Mouse (Mus musculus): ENCODE data around the gene Gsg1l2. TPM values are rescaled to one million over a fixed set of nuclear protein-coding genes. Genes with fewer than 3 reads are reported as not detected.

Gene Gsg1l2
- polyA plus RNA-seq, 1 experiment from 2014 or later: 0.26 TPM

GRCm38 (mm10) chr11:67757373-67758167 lies 16.8 kb upstream of the Gsg1l2 start:
- no peaks in the 10 kb centered on the region for H3K36me3 ChIP-seq (ENCODE audit: control insufficient read depth, insufficient read depth, low read length)
- H3K4me3 ChIP-seq (ENCODE audit: low read length): no peak overlapping the region
- H3K4me2 ChIP-seq (ENCODE audit: low read length): no peak overlapping the region
- no peaks in the 10 kb centered on the region for H3K4me1 ChIP-seq (ENCODE audit: control insufficient read depth, insufficient read depth, low read depth, low read length)
- no peak overlapping the region for H3K9ac ChIP-seq (ENCODE audit: low read depth, low read length)
- H3K27ac ChIP-seq (ENCODE audit: low read depth, low read length): no peak overlapping the region
- no peaks in the 10 kb centered on the region for H3K27me3 ChIP-seq (replicated peaks; ENCODE audit: control insufficient read depth, insufficient read depth, low read length)
- H3K9me3 ChIP-seq (ENCODE audit: control insufficient read depth, low read length): no peaks in the 10 kb centered on the region
- no peak for ATAC-seq
- WGBS: 78% methylated on average over 15 of the region's 15 CpGs

- Histone ChIP-seq H3K9ac (ENCODE audit: low read depth, low read length) (no peak within 1 kb of the TSS), H3K27ac (ENCODE audit: low read depth, low read length) (no peak within 1 kb of the TSS), H3K9me3 (ENCODE audit: control insufficient read depth, low read length) (no peaks in the 10 kb centered on the region), H3K36me3 (ENCODE audit: control insufficient read depth, insufficient read depth, low read length) (no peaks in the 10 kb centered on the region), H3K4me3 (ENCODE audit: low read length) (no peak within 1 kb of the TSS), H3K4me1 (ENCODE audit: control insufficient read depth, insufficient read depth, low read depth, low read length) (no peaks in the 10 kb centered on the region), H3K27me3 (replicated peaks; ENCODE audit: control insufficient read depth, insufficient read depth, low read length) (no peaks in the 10 kb centered on the region), H3K4me2 (ENCODE audit: low read length) (no peak within 1 kb of the TSS)
- 83% methylated on average over 14 of the region's 14 CpGs for WGBS
- no peak for ATAC-seq
Observed at GRCm38 (mm10) chr11:67771053-67771452, 3.4 kb upstream of the Gsg1l2 start, which contains the start of gene Glp2r. TSS of gene Glp2r (minus strand) at chr11:67771153.

- no peaks in the 10 kb centered on the region for H3K36me3 ChIP-seq (ENCODE audit: control insufficient read depth, insufficient read depth, low read length)
- ATAC-seq: no peak
- H3K27ac ChIP-seq (ENCODE audit: low read depth, low read length): no peak overlapping the region
- no peak overlapping the region for H3K4me2 ChIP-seq (ENCODE audit: low read length)
- no peaks in the 10 kb centered on the region for H3K9me3 ChIP-seq (ENCODE audit: control insufficient read depth, low read length)
- no peak overlapping the region for H3K9ac ChIP-seq (ENCODE audit: low read depth, low read length)
- H3K4me3 ChIP-seq (ENCODE audit: low read length): no peak overlapping the region
- no peaks in the 10 kb centered on the region for H3K4me1 ChIP-seq (ENCODE audit: control insufficient read depth, insufficient read depth, low read depth, low read length)
- WGBS: 79% methylated on average over 2 of the region's 2 CpGs
- H3K27me3 ChIP-seq (replicated peaks; ENCODE audit: control insufficient read depth, insufficient read depth, low read length): no peaks in the 10 kb centered on the region
Observed at GRCm38 (mm10) chr11:67771691-67772090, 2.7 kb upstream of the Gsg1l2 start.

- Histone ChIP-seq H3K4me3 (ENCODE audit: low read length) (no peak overlapping the region), H3K4me2 (ENCODE audit: low read length) (no peak overlapping the region), H3K9me3 (ENCODE audit: control insufficient read depth, low read length) (no peaks in the 10 kb centered on the region), H3K4me1 (ENCODE audit: control insufficient read depth, insufficient read depth, low read depth, low read length) (no peaks in the 10 kb centered on the region), H3K36me3 (ENCODE audit: control insufficient read depth, insufficient read depth, low read length) (no peaks in the 10 kb centered on the region), H3K9ac (ENCODE audit: low read depth, low read length) (no peak overlapping the region), H3K27ac (ENCODE audit: low read depth, low read length) (no peak overlapping the region), H3K27me3 (replicated peaks; ENCODE audit: control insufficient read depth, insufficient read depth, low read length) (no peaks in the 10 kb centered on the region)
- ATAC-seq: peak; percentile 79
- 29% methylated on average over 8 of the region's 8 CpGs for WGBS
Observed at GRCm38 (mm10) chr11:67772577-67772976, 1.8 kb upstream of the Gsg1l2 start.

- H3K9me3 ChIP-seq (ENCODE audit: control insufficient read depth, low read length): no peaks in the 10 kb centered on the region
- no peaks in the 10 kb centered on the region for H3K36me3 ChIP-seq (ENCODE audit: control insufficient read depth, insufficient read depth, low read length)
- no peak overlapping the region for H3K4me3 ChIP-seq (ENCODE audit: low read length)
- 78% methylated on average over 11 of the region's 11 CpGs for WGBS
- no peak for ATAC-seq
- no peak overlapping the region for H3K4me2 ChIP-seq (ENCODE audit: low read length)
- no peaks in the 10 kb centered on the region for H3K27me3 ChIP-seq (replicated peaks; ENCODE audit: control insufficient read depth, insufficient read depth, low read length)
- no peak overlapping the region for H3K27ac ChIP-seq (ENCODE audit: low read depth, low read length)
- no peak overlapping the region for H3K9ac ChIP-seq (ENCODE audit: low read depth, low read length)
- H3K4me1 ChIP-seq (ENCODE audit: control insufficient read depth, insufficient read depth, low read depth, low read length): no peaks in the 10 kb centered on the region
Observed at GRCm38 (mm10) chr11:67790182-67790581, 15.8 kb downstream of the Gsg1l2 start.

GRCm38 (mm10) chr11:67797931-67798330 lies 23.5 kb downstream of the Gsg1l2 start, which contains the start of gene Dhrs7c:
TSS of gene Dhrs7c (plus strand) at chr11:67798187.
- Histone ChIP-seq H3K4me2 (ENCODE audit: low read length) (no peak within 1 kb of the TSS), H3K9ac (ENCODE audit: low read depth, low read length) (no peak within 1 kb of the TSS), H3K27me3 (replicated peaks; ENCODE audit: control insufficient read depth, insufficient read depth, low read length) (no peaks in the 10 kb centered on the region), H3K4me3 (ENCODE audit: low read length) (no peak within 1 kb of the TSS), H3K9me3 (ENCODE audit: control insufficient read depth, low read length) (no peaks in the 10 kb centered on the region), H3K27ac (ENCODE audit: low read depth, low read length) (no peak within 1 kb of the TSS), H3K4me1 (ENCODE audit: control insufficient read depth, insufficient read depth, low read depth, low read length) (no peaks in the 10 kb centered on the region), H3K36me3 (ENCODE audit: control insufficient read depth, insufficient read depth, low read length) (no peaks in the 10 kb centered on the region)
- ATAC-seq: no peak
- 74% methylated on average over 7 of the region's 7 CpGs for WGBS

- no peaks in the 10 kb centered on the region for H3K36me3 ChIP-seq (ENCODE audit: control insufficient read depth, insufficient read depth, low read length)
- no peaks in the 10 kb centered on the region for H3K4me1 ChIP-seq (ENCODE audit: control insufficient read depth, insufficient read depth, low read depth, low read length)
- no peak overlapping the region for H3K27ac ChIP-seq (ENCODE audit: low read depth, low read length)
- H3K4me2 ChIP-seq (ENCODE audit: low read length): no peak overlapping the region
- no peak overlapping the region for H3K9ac ChIP-seq (ENCODE audit: low read depth, low read length)
- H3K4me3 ChIP-seq (ENCODE audit: low read length): no peak overlapping the region
- H3K9me3 ChIP-seq (ENCODE audit: control insufficient read depth, low read length): no peaks in the 10 kb centered on the region
- H3K27me3 ChIP-seq (replicated peaks; ENCODE audit: control insufficient read depth, insufficient read depth, low read length): no peaks in the 10 kb centered on the region
- ATAC-seq: no peak
Observed at GRCm38 (mm10) chr11:67800130-67800723, 25.8 kb downstream of the Gsg1l2 start.

- H3K4me3 ChIP-seq (ENCODE audit: low read length): no peak overlapping the region
- no peaks in the 10 kb centered on the region for H3K9me3 ChIP-seq (ENCODE audit: control insufficient read depth, low read length)
- no peak overlapping the region for H3K27ac ChIP-seq (ENCODE audit: low read depth, low read length)
- H3K4me2 ChIP-seq (ENCODE audit: low read length): no peak overlapping the region
- ATAC-seq: no peak
- H3K27me3 ChIP-seq (replicated peaks; ENCODE audit: control insufficient read depth, insufficient read depth, low read length): no peaks in the 10 kb centered on the region
- 86% methylated on average over 8 of the region's 8 CpGs for WGBS
- H3K9ac ChIP-seq (ENCODE audit: low read depth, low read length): no peak overlapping the region
- no peaks in the 10 kb centered on the region for H3K36me3 ChIP-seq (ENCODE audit: control insufficient read depth, insufficient read depth, low read length)
- no peaks in the 10 kb centered on the region for H3K4me1 ChIP-seq (ENCODE audit: control insufficient read depth, insufficient read depth, low read depth, low read length)
Observed at GRCm38 (mm10) chr11:67801169-67801568, 26.8 kb downstream of the Gsg1l2 start.

- Histone ChIP-seq H3K9ac (ENCODE audit: low read depth, low read length) (no peak overlapping the region), H3K27me3 (replicated peaks; ENCODE audit: control insufficient read depth, insufficient read depth, low read length) (no peaks in the 10 kb centered on the region), H3K27ac (ENCODE audit: low read depth, low read length) (no peak overlapping the region), H3K9me3 (ENCODE audit: control insufficient read depth, low read length) (no peaks in the 10 kb centered on the region), H3K4me1 (ENCODE audit: control insufficient read depth, insufficient read depth, low read depth, low read length) (no peaks in the 10 kb centered on the region), H3K36me3 (ENCODE audit: control insufficient read depth, insufficient read depth, low read length) (no peaks in the 10 kb centered on the region), H3K4me2 (ENCODE audit: low read length) (no peak overlapping the region), H3K4me3 (ENCODE audit: low read length) (no peak overlapping the region)
- WGBS: 89% methylated on average over 1 of the region's 1 CpGs
- ATAC-seq: no peak
Observed at GRCm38 (mm10) chr11:67805538-67805937, 31.1 kb downstream of the Gsg1l2 start.
